Mouse (Mus musculus): Measurements from ENCODE around the gene Tbc1d10b. TPM values are rescaled to one million over a fixed set of nuclear protein-coding genes. Genes with fewer than 3 reads are reported as not detected.

Tbc1d10b gene
- total and polyA plus RNA-seq, 3 experiments: 18.2 to 28.0 (median 25.6) TPM

- H3K4me2 ChIP-seq (ENCODE audit: insufficient read depth, low read depth, poor library complexity, severe bottlenecking): peak overlapping the region; percentile 17; the same call in 1 of the 2 replicates
Observed at GRCm38 (mm10) chr7:127190672-127191071, 17.6 kb downstream of the Tbc1d10b start.

DNA sequence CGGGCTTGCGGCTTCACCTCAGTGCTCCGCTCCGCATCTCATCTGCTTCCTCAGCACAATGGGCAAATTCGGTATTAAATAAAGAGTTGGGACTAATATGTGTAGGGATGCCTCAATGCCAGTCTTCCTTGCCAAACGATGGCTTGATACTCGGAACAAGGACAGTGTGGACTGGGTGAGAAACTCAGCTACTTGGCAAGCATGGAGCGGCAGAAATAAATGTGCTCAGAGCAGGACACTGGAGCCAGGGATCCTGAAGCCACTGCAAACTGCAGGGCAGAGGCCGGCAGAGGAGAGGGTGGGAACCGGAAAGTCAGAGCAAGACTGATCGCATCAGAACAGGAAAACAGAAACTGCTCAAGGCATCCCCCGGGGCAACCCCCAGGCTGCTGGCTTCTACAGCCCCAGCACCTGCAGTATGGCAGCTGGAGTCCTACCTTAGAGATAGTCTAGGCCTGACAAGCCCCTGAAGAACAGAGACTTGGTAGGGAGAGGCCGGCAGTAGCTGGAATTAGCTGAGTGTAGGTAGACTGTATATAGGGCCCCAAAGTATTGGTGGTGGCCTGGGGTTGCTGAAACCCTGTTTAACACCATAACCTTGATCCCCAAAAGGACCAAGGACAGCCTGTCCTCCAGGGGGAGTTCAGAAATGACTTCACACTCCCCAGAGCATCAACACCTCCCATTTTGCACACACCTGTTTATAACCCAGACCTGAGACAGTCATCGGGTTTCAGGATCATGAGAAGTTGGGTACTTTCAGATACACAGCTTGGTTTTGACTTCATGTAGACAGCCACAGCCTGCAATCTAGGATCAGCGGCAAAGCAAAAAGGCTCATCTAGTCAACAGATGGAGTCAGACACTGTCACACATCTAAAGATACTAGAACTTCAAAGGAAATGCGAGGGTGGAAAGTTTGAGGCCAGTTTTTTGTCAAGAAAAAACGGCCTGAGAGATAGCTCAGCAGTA lies 19.7 kb downstream of the Tbc1d10b start:
- H3K27me3 ChIP-seq (replicated peaks): no peaks in the 10 kb centered on the region
- H3K9ac ChIP-seq (ENCODE audit: insufficient read depth, low read depth): peak overlapping the region; percentile 42
- dilution Hi-C loops (cut with MboI; ENCODE audit: extremely low pct_ligation_motif_present, extremely low pct_unique_long_range_greater_than_20kb, low sequenced_read_pairs): no loop called here
- H3K4me2 ChIP-seq (ENCODE audit: insufficient read depth, low read depth, poor library complexity, severe bottlenecking): peak overlapping the region; percentile 75
- peaks cover 42 to 79% of the 10 kb centered on the region in 2 experiments for H3K36me3 ChIP-seq (replicated peaks in 1 of 2; ENCODE audit: control insufficient read depth in 1 of 2, insufficient read depth in 1 of 2, low read length in 1 of 2)
- peaks cover 32 to 91% of the 10 kb centered on the region in 2 experiments for H3K4me1 ChIP-seq (ENCODE audit: control insufficient read depth in 1 of 2, insufficient read depth in 2 of 2)
- peak overlapping the region in 2 of 3 experiments; percentile 12 to 35 for H3K4me3 ChIP-seq (replicated peaks in 1 of 3; ENCODE audit: low read depth in 2 of 3, low read length in 2 of 3, poor library complexity in 1 of 3)
- no peaks in the 10 kb centered on the region for H3K9me3 ChIP-seq (replicated peaks; ENCODE audit: low read length)
- in situ Hi-C loops (cut with MboI; ENCODE audit: low pct_ligation_motif_present, low pct_unique_long_range_greater_than_20kb, low sequenced_read_pairs): loop anchor here (5.0 kb wide), 2 partner anchors 51 to 496 kb away; partner anchors contain the start of gene Spn
- DNase-seq (ENCODE audit: extremely low read depth): peak; percentile 91
- peaks cover 21% of the 10 kb centered on the region for H3K79me2 ChIP-seq (replicated peaks; ENCODE audit: control insufficient read depth, extremely low read depth, insufficient read depth, poor library complexity, severe bottlenecking)
- peak overlapping the region; percentile 97 for H3K27ac ChIP-seq (ENCODE audit: insufficient read depth, low read depth)
- TF ChIP-seq ELF1 (IDR thresholded peaks at IDR 0.05; ENCODE audit: low read depth, low read length) (peak; percentile 36; the same call in 1 of the 2 replicates), TCF12 (IDR thresholded peaks at IDR 0.05; ENCODE audit: low read depth, low read length) (peak; percentile 98), CTCF (conservative IDR thresholded peaks at IDR 0.05 in 1 of 2, IDR thresholded peaks at IDR 0.05 in 1 of 2; ENCODE audit: low read depth in 2 of 2, low read length in 2 of 2) (peak in 1 of 2 experiments; percentile 30; a peak in 2 of 4 replicates), CHD1 (IDR thresholded peaks at IDR 0.05; ENCODE audit: low read depth, low read length) (peak; percentile 48; the same call in 1 of the 2 replicates), EP300 (IDR thresholded peaks at IDR 0.05; ENCODE audit: low read length) (peak; percentile 88), USF2 (conservative IDR thresholded peaks at IDR 0.05; ENCODE audit: low read depth, low read length) (no peak), ZKSCAN1 (IDR thresholded peaks at IDR 0.05; ENCODE audit: borderline replicate concordance, low read depth, low read length) (no peak), TBP (conservative IDR thresholded peaks at IDR 0.05; ENCODE audit: low read depth, low read length) (peak; percentile 42; the same call in 1 of the 2 replicates), NELFE (IDR thresholded peaks at IDR 0.05; ENCODE audit: low read depth, low read length) (no peak), USF1 (IDR thresholded peaks at IDR 0.05; ENCODE audit: low read depth, low read length) (no peak), RCOR1 (conservative IDR thresholded peaks at IDR 0.05; ENCODE audit: low read depth, low read length) (0 out of 2 replicates have a peak, but pooled peaks have one; percentile 59), GABPA (IDR thresholded peaks at IDR 0.05; ENCODE audit: insufficient replicate concordance, low read depth, low read length) (no peak), PAX5 (IDR thresholded peaks at IDR 0.05; ENCODE audit: low read length) (no peak), HCFC1 (IDR thresholded peaks at IDR 0.05; ENCODE audit: low read depth, low read length) (no peak)

More at GRCm38 (mm10) chr7:127190672-127191071, 17.6 kb downstream of the Tbc1d10b start:
- TF ChIP-seq CHD2 (IDR thresholded peaks at IDR 0.05; ENCODE audit: low read length) (peak; percentile 52), RCOR1 (conservative IDR thresholded peaks at IDR 0.05; ENCODE audit: low read depth, low read length) (no peak), POLR2AphosphoS2 (IDR thresholded peaks at IDR 0.05; ENCODE audit: low read depth, low read length) (peak; percentile 79; the same call in 1 of the 2 replicates), E2F4 (IDR thresholded peaks at IDR 0.05; ENCODE audit: insufficient replicate concordance, low read depth, low read length) (no peak), MEF2A (IDR thresholded peaks at IDR 0.05; ENCODE audit: borderline replicate concordance, low read depth, low read length) (0 out of 2 replicates have a peak, but pooled peaks have one; percentile 32), SIN3A (IDR thresholded peaks at IDR 0.05; ENCODE audit: low read length) (peak; percentile 71; the same call in 1 of the 2 replicates), NRF1 (IDR thresholded peaks at IDR 0.05; ENCODE audit: low read depth, low read length) (no peak), MYC (IDR thresholded peaks at IDR 0.05; ENCODE audit: low read depth, low read length) (no peak), USF1 (IDR thresholded peaks at IDR 0.05; ENCODE audit: low read depth, low read length) (no peak), PAX5 (IDR thresholded peaks at IDR 0.05; ENCODE audit: low read length) (no peak), SMC3 (IDR thresholded peaks at IDR 0.05; ENCODE audit: low read depth, low read length) (no peak), BHLHE40 (IDR thresholded peaks at IDR 0.05; ENCODE audit: low read depth, low read length) (peak; percentile 37; the same call in 1 of the 2 replicates), ELF1 (IDR thresholded peaks at IDR 0.05; ENCODE audit: low read depth, low read length) (no peak), KAT2A (IDR thresholded peaks at IDR 0.05; ENCODE audit: insufficient replicate concordance, low read length) (no peak), HCFC1 (IDR thresholded peaks at IDR 0.05; ENCODE audit: low read depth, low read length) (no peak), CHD1 (IDR thresholded peaks at IDR 0.05; ENCODE audit: low read depth, low read length) (peak; percentile 42; the same call in 1 of the 2 replicates), UBTF (IDR thresholded peaks at IDR 0.05; ENCODE audit: low read depth, low read length) (no peak), RAD21 (IDR thresholded peaks at IDR 0.05; ENCODE audit: low read depth, low read length) (no peak), ZC3H11A (IDR thresholded peaks at IDR 0.05; ENCODE audit: low read depth, low read length) (no peak), MAFK (IDR thresholded peaks at IDR 0.05; ENCODE audit: insufficient replicate concordance, low read length) (no peak), EP300 (IDR thresholded peaks at IDR 0.05; ENCODE audit: low read length) (no peak; the same call in 1 of the 2 replicates), CTCF (conservative IDR thresholded peaks at IDR 0.05 in 1 of 2, IDR thresholded peaks at IDR 0.05 in 1 of 2; ENCODE audit: low read depth in 2 of 2, low read length in 2 of 2) (no peak), NELFE (IDR thresholded peaks at IDR 0.05; ENCODE audit: low read depth, low read length) (no peak), TBP (conservative IDR thresholded peaks at IDR 0.05; ENCODE audit: low read depth, low read length) (peak; percentile 82; the same call in 1 of the 2 replicates), ZNF384 (IDR thresholded peaks at IDR 0.05; ENCODE audit: low read depth, low read length) (no peak), TCF12 (IDR thresholded peaks at IDR 0.05; ENCODE audit: low read depth, low read length) (peak; percentile 65; the same call in 1 of the 2 replicates), USF2 (conservative IDR thresholded peaks at IDR 0.05; ENCODE audit: low read depth, low read length) (no peak), IRF4 (IDR thresholded peaks at IDR 0.05; ENCODE audit: low read depth, low read length) (peak; percentile 90), JUN (IDR thresholded peaks at IDR 0.05; ENCODE audit: insufficient read depth, low read depth, low read length) (no peak), ETS1 (conservative IDR thresholded peaks at IDR 0.05; ENCODE audit: low read depth, low read length) (peak; percentile 44; the same call in 1 of the 2 replicates), POLR2A (IDR thresholded peaks at IDR 0.05; ENCODE audit: low read depth, low read length) (peak; percentile 66), ZMIZ1 (IDR thresholded peaks at IDR 0.05; ENCODE audit: low read depth, low read length) (peak; percentile 53; the same call in 1 of the 2 replicates), MAX (IDR thresholded peaks at IDR 0.05; ENCODE audit: low read length) (no peak), MXI1 (IDR thresholded peaks at IDR 0.05; ENCODE audit: low read depth, low read length) (no peak), MAZ (IDR thresholded peaks at IDR 0.05; ENCODE audit: low read depth, low read length) (0 out of 2 replicates have a peak, but pooled peaks have one; percentile 50), ZKSCAN1 (IDR thresholded peaks at IDR 0.05; ENCODE audit: borderline replicate concordance, low read depth, low read length) (no peak), JUND (conservative IDR thresholded peaks at IDR 0.05; ENCODE audit: low read depth, low read length) (no peak), GABPA (IDR thresholded peaks at IDR 0.05; ENCODE audit: insufficient replicate concordance, low read depth, low read length) (no peak)
- Histone ChIP-seq H3K9ac (ENCODE audit: insufficient read depth, low read depth) (peak overlapping the region; percentile 42), H3K36me3 (replicated peaks in 1 of 2; ENCODE audit: control insufficient read depth in 1 of 2, insufficient read depth in 1 of 2, low read length in 1 of 2) (peaks cover 45 to 73% of the 10 kb centered on the region in 2 experiments), H3K4me3 (replicated peaks in 1 of 3; ENCODE audit: low read depth in 2 of 3, low read length in 2 of 3, poor library complexity in 1 of 3) (peak overlapping the region in 2 of 3 experiments; percentile 14 to 39), H3K4me1 (ENCODE audit: control insufficient read depth in 1 of 2, insufficient read depth in 2 of 2) (peaks cover 29 to 84% of the 10 kb centered on the region in 2 experiments), H3K27ac (ENCODE audit: insufficient read depth, low read depth) (peak overlapping the region; percentile 97), H3K79me2 (replicated peaks; ENCODE audit: control insufficient read depth, extremely low read depth, insufficient read depth, poor library complexity, severe bottlenecking) (peaks cover 36% of the 10 kb centered on the region), H3K27me3 (replicated peaks) (no peaks in the 10 kb centered on the region), H3K9me3 (replicated peaks; ENCODE audit: low read length) (no peaks in the 10 kb centered on the region)
- in situ Hi-C loops (cut with MboI; ENCODE audit: low pct_ligation_motif_present, low pct_unique_long_range_greater_than_20kb, low sequenced_read_pairs) (no loop called here), dilution Hi-C loops (cut with MboI; ENCODE audit: extremely low pct_ligation_motif_present, extremely low pct_unique_long_range_greater_than_20kb, low sequenced_read_pairs) (no loop called here)
- DNase-seq (ENCODE audit: extremely low read depth): no peak
